Mouse (Mus musculus) kidney, adult 2 months (tissue): ENCODE data around the gene 4933427D14Rik.

ENCODE experiments used
- CTCF ChIP-seq: fragments of 200-500 bp; conservative IDR thresholded peaks from 2 replicates; pipeline ENCODE4 v1.5.1; 2011; ENCODE audit warnings: low read depth, mild to moderate bottlenecking, control low read depth, low read length, moderate library complexity, mixed read lengths; ENCODE audit not compliant: insufficient read depth, insufficient read length
- POLR2A ChIP-seq: fragments of 200-500 bp; IDR thresholded peaks from one replicate; pipeline ENCODE4 v1.6.1; 2011; ENCODE audit warnings: low read depth, low read length, control low read depth

- no peak for TF ChIP-seq CTCF
- TF ChIP-seq POLR2A, result no peak
Measured at GRCm38 (mm10) chr11:72145877-72146248, 61.4 kb downstream of the 4933427D14Rik start.
